Mouse (Mus musculus) kidney, adult 18-20 months (tissue): ENCODE results near the gene Elmo1.
"Not testable (repeated sequence)": the region's sequence is repeated elsewhere in the genome, so short reads cannot be mapped to it uniquely, and the experiment has no call there.

Source experiments
- DNase-seq: peaks from one replicate; pipeline ENCODE4 v3.0.0; 2021

The Elmo1 gene

GRCm38 (mm10) chr13:20551559-20551958 lies 461.2 kb downstream of the Elmo1 start:
- DNase-seq = no peak

- DNase-seq = no peak
Observed at GRCm38 (mm10) chr13:20555853-20556452, 465.6 kb downstream of the Elmo1 start.

- no peak for DNase-seq
Observed at GRCm38 (mm10) chr13:20556739-20557138, 466.3 kb downstream of the Elmo1 start.

- no peak for DNase-seq
Observed at GRCm38 (mm10) chr13:20557156-20557555, 466.8 kb downstream of the Elmo1 start.

- no peak for DNase-seq
Observed at GRCm38 (mm10) chr13:20558376-20558775, 468.0 kb downstream of the Elmo1 start.

- no peak for DNase-seq
Observed at GRCm38 (mm10) chr13:20564414-20564813, 474.0 kb downstream of the Elmo1 start.

- no peak for DNase-seq
Observed at GRCm38 (mm10) chr13:20575186-20575585, 484.8 kb downstream of the Elmo1 start.

GRCm38 (mm10) chr13:20585868-20586267 lies 495.5 kb downstream of the Elmo1 start:
- DNase-seq = no peak

GRCm38 (mm10) chr13:20586462-20586861 lies 496.1 kb downstream of the Elmo1 start:
- DNase-seq = no peak

- DNase-seq = no peak
Observed at GRCm38 (mm10) chr13:20590983-20591382, 500.6 kb downstream of the Elmo1 start.

- DNase-seq = no peak
Observed at GRCm38 (mm10) chr13:20597307-20597706, 506.9 kb downstream of the Elmo1 start.

GRCm38 (mm10) chr13:20598618-20599017 lies 508.2 kb downstream of the Elmo1 start:
- no peak for DNase-seq

- DNase-seq = no peak
Observed at GRCm38 (mm10) chr13:20600246-20600645, 509.9 kb downstream of the Elmo1 start.

- DNase-seq = no peak
Observed at GRCm38 (mm10) chr13:20601421-20601820, 511.0 kb downstream of the Elmo1 start.

GRCm38 (mm10) chr13:20606891-20607290 lies 516.5 kb downstream of the Elmo1 start:
- no peak for DNase-seq

GRCm38 (mm10) chr13:20609003-20609688 lies 518.8 kb downstream of the Elmo1 start:
- DNase-seq = no peak

- no peak for DNase-seq
Observed at GRCm38 (mm10) chr13:20615596-20616469, 525.4 kb downstream of the Elmo1 start.

- DNase-seq = no peak
Observed at GRCm38 (mm10) chr13:20619946-20620345, 529.5 kb downstream of the Elmo1 start.

GRCm38 (mm10) chr13:20623071-20623850 lies 532.9 kb downstream of the Elmo1 start:
- no peak for DNase-seq

- DNase-seq = no peak
Observed at GRCm38 (mm10) chr13:20627796-20628195, 537.4 kb downstream of the Elmo1 start.

GRCm38 (mm10) chr13:20632477-20632876 lies 542.1 kb downstream of the Elmo1 start:
- DNase-seq = no peak

GRCm38 (mm10) chr13:20634679-20635078 lies 544.3 kb downstream of the Elmo1 start:
- not testable (repeated sequence) for DNase-seq

GRCm38 (mm10) chr13:20635646-20636045 lies 545.2 kb downstream of the Elmo1 start:
- no peak for DNase-seq
